Mouse (Mus musculus): ENCODE data around the gene Agap2.

The Agap2 gene

GRCm38 (mm10) chr10:127100414-127100813 lies 25.3 kb downstream of the Agap2 start:
- DNase-seq (ENCODE audit: extremely low spot score, low spot score) = no peak

- DNase-seq (ENCODE audit: extremely low spot score, low spot score) = no peak
Observed at GRCm38 (mm10) chr10:127101151-127101550, 26.1 kb downstream of the Agap2 start.

GRCm38 (mm10) chr10:127103631-127104030 lies 28.5 kb downstream of the Agap2 start:
- no peak for DNase-seq (ENCODE audit: extremely low spot score, low spot score)

GRCm38 (mm10) chr10:127107563-127108261 lies 32.6 kb downstream of the Agap2 start:
- no peak for DNase-seq (ENCODE audit: extremely low spot score, low spot score)

- no peak for DNase-seq (ENCODE audit: extremely low spot score, low spot score)
Observed at GRCm38 (mm10) chr10:127108262-127108583, 33.1 kb downstream of the Agap2 start.

GRCm38 (mm10) chr10:127111001-127111887 lies 36.2 kb downstream of the Agap2 start:
- no peak for DNase-seq (ENCODE audit: extremely low spot score, low spot score)

- no peak for DNase-seq (ENCODE audit: extremely low spot score, low spot score)
Observed at GRCm38 (mm10) chr10:127114408-127114807, 39.3 kb downstream of the Agap2 start.

- no peak for DNase-seq (ENCODE audit: extremely low spot score, low spot score)
Observed at GRCm38 (mm10) chr10:127115068-127115467, 40.0 kb downstream of the Agap2 start.

GRCm38 (mm10) chr10:127118470-127118869 lies 43.4 kb downstream of the Agap2 start:
- DNase-seq (ENCODE audit: extremely low spot score, low spot score) = no peak

GRCm38 (mm10) chr10:127119229-127119628 lies 44.1 kb downstream of the Agap2 start:
- DNase-seq (ENCODE audit: extremely low spot score, low spot score) = no peak

GRCm38 (mm10) chr10:127120301-127121065 lies 45.4 kb downstream of the Agap2 start:
- DNase-seq (ENCODE audit: extremely low spot score, low spot score) = no peak

GRCm38 (mm10) chr10:127121066-127121477 lies 46.0 kb downstream of the Agap2 start, which contains the start of gene Os9:
Gene Os9, minus strand, starts transcription at chr10:127121131.
- DNase-seq (ENCODE audit: extremely low spot score, low spot score) = peak; percentile 94

- no peak for DNase-seq (ENCODE audit: extremely low spot score, low spot score)
Observed at GRCm38 (mm10) chr10:127122018-127122417, 46.9 kb downstream of the Agap2 start.

- DNase-seq (ENCODE audit: extremely low spot score, low spot score) = peak; percentile 41
Observed at GRCm38 (mm10) chr10:127122784-127123435, 47.8 kb downstream of the Agap2 start.

- DNase-seq (ENCODE audit: extremely low spot score, low spot score) = peak; percentile 62
Observed at GRCm38 (mm10) chr10:127123436-127123805, 48.3 kb downstream of the Agap2 start.

- DNase-seq (ENCODE audit: extremely low spot score, low spot score) = no peak
Observed at GRCm38 (mm10) chr10:127125210-127126001, 50.3 kb downstream of the Agap2 start.

GRCm38 (mm10) chr10:127126579-127126978 lies 51.5 kb downstream of the Agap2 start:
- DNase-seq (ENCODE audit: extremely low spot score, low spot score) = no peak

GRCm38 (mm10) chr10:127127711-127128279 lies 52.7 kb downstream of the Agap2 start:
- no peak for DNase-seq (ENCODE audit: extremely low spot score, low spot score)

GRCm38 (mm10) chr10:127129431-127129830 lies 54.3 kb downstream of the Agap2 start:
- no peak for DNase-seq (ENCODE audit: extremely low spot score, low spot score)

GRCm38 (mm10) chr10:127132469-127132868 lies 57.4 kb downstream of the Agap2 start:
- no peak for DNase-seq (ENCODE audit: extremely low spot score, low spot score)
